Mouse (Mus musculus) myocyte (in vitro differentiated cells): Measurements from ENCODE around the gene Krtap8-1.

Experiments used
- MYOG ChIP-seq, 3 experiments: IDR thresholded peaks; one replicate each; pipeline ENCODE4 v1.6.1; 2011; ENCODE audit warnings: control low read depth in 2 of 3, low read depth in 2 of 3, mild to moderate bottlenecking in 2 of 3; ENCODE audit not compliant: insufficient read length in 2 of 3, control insufficient read depth in 1 of 3, insufficient read depth in 1 of 3
- POLR2A ChIP-seq: IDR thresholded peaks from one replicate; pipeline ENCODE4 v1.6.1; 2011; ENCODE audit warnings: low read depth, mild to moderate bottlenecking, control low read depth, moderate library complexity; ENCODE audit not compliant: insufficient read length

DNA sequence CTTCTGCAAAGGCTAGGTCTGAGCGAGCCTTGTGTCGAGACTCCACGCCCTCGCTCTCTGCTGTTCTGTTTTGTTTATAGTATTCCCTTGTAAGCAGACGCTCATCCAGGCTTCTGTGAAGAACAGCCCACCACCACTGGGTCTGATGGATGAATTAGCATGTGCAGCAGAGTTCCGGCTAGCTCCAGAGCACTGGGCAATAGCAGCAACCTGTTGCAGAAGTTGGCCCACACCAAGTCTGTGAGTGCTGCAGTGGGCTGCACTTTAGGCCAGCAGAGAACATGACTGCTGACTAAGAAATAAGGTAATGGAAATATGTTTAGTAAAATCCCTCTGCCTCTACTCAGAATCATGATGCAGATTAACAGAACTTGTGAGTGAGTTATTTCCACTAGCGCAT is 42.1 kb upstream of the Krtap8-1 start:
- TF ChIP-seq POLR2A, result no peak
- no peak for TF ChIP-seq MYOG (IDR thresholded peaks at IDR 0.05; ENCODE audit: control insufficient read depth in 1 of 3, insufficient read depth in 1 of 3, insufficient read length in 2 of 3, low read depth in 2 of 3)
